Mouse (Mus musculus) left cerebral cortex, adult 8-10 months (tissue): Measurements from ENCODE around the gene C4b. TPM values are rescaled to one million over a fixed set of nuclear protein-coding genes. Genes with fewer than 3 reads are reported as not detected.
"Not testable (repeated sequence)": the region's sequence is repeated elsewhere in the genome, so short reads cannot be mapped to it uniquely, and the experiment has no call there.

ENCODE experiments used
- DNase-seq, 2 experiments: peaks; one replicate each; pipeline ENCODE4 v3.0.0; 2022; ENCODE audit warnings: low spot score in 2 of 2
- total RNA-seq, 4 experiments: library from RNA; stranded (reverse); gene quantifications; 2 replicates each; pipeline ENCODE4 v1.2.4; 2022

C4b gene
- total RNA-seq = 100 to 1,000 TPM in 2 of 4 experiments, 10 to 100 TPM in 2; 27.2 to 188 (median 81.4) TPM

GRCm38 (mm10) chr17:34743719-34744118, at the start of gene C4b:
Gene C4b, minus strand, starts transcription at chr17:34743882.
- no peak for DNase-seq

DNA sequence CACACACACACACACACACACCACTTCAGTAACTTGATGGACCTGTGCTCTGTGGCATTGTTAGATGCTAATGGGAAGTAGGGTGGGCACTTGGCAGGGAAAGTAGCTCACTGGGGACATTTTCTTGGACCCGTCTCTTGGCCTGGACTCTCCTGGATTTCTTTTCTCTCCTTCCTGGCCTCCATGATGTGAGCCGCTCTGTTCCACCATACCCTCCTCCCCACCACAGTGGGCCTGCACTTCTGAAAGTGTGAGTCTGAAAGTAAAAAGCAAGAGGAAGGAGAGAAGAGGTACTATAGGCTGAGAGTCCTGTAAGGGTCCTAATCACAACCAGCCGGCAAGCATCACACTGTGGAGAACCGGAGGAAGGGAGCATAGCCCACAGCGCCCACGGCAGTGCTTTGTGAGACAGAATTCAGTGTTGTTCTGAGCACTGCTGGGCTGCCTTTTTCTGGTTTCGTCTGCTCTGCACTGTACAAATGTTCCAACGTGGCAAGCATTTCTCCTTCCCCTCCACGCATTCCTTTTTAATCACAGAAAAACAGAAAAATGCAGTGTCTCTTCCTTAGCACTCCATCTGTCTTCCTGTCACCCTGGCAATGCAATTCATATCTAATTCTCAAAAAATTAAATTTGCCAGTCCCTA, 34.1 kb upstream of the C4b start:
- DNase-seq = no peak

DNA sequence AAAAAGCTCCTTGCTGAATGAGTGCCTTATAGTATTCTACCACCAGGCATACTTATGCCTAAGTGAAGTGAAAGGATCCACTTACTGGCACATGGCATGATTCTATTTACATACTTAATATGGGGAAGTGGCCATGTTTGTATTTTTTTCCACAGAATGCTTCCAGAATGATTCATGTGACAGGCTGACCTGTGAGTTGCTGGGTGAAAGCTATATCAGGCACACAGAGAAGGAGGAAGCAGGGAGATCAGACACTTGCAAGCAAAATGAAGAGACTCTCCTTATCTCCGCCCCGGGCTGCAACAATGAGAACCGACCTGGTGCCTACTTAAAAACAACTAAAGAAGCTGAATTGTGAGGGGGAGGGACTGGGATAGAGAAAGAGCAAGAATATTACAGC, 17.8 kb upstream of the C4b start:
- no peak for DNase-seq

- no peak for DNase-seq
Measured at GRCm38 (mm10) chr17:34746531-34746930, 2.8 kb upstream of the C4b start.

GRCm38 (mm10) chr17:34745166-34745565, 1.5 kb upstream of the C4b start:
- not testable (repeated sequence) for DNase-seq

- DNase-seq = not testable (repeated sequence)
Measured at GRCm38 (mm10) chr17:34744611-34745010, 929 bp upstream of the C4b start.

DNA sequence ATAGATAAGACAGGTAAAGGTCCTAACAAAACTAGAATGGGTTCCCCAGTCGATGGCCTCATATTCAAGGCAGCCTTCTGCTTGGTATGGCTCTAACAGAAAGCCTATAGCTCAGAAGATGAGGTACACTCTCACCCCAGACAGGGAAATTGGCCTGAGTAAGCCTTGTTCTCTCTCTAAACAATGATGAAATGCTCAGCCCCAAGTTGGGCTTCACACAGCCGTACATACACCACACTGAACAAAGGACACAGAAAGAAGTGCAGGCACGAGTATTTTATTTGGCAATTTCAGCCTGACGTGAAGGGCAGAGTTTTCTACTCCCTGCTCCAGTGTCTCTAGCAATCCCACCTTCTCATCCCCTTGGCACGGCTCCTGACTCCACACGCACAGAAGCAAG, 524 bp upstream of the C4b start:
- no peak for DNase-seq

DNA sequence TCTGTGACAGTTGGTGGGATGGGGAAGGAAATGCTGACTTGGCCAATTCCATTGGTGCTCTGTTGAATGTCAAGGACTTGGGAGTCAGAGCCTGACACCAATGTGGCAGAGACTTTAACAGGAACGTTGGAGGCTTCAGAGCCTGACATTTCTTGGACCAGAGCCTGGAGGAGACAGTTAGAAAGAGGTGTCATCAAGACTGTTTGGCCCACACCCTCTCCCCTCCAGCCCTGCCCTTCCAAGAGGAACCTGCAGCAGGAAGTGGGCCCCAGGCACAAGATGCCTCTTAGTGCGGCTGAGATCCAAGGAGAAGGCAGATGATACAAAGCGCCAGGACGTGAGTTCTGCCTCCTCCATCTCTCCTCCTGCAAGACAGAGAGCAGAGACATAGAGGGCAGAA, 3.4 kb downstream of the C4b start:
- DNase-seq = no peak

DNA sequence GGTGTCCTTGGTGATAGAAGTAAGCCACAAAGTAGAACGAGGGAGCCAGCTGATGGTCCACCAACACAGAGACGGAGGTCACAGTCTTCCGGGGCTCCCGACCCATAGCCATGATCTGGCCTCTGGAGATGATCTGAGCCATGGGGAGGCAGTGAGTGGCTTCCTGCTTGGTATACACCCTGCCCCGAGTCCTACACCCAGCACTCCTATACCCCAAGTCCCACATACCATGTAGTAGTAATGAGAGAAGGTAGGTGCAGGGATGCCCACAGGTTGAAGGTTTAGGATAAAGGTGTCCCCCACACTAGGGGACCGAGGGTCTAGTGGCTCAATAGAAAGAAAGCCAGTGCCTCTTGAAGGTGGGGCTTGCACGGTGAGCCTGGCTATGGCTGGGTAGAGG, 4.0 kb downstream of the C4b start:
- not testable (repeated sequence) for DNase-seq

DNA sequence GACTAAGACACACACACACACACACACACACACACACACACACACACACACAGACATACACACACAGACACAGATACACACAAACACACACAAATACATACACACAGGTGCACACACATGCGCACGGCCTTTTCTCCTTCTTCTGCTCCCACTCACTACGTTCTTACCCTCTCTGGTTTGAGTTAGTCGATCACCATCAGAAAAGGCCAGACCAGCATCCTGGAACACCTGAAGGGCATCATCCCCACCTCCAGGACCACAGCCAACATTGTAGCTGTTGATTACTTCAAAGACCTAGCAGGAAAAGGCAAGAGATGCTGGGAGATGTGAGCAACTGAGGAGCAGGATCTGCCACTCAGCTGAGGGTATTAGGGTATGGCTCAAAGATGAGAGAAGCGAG, 6.2 kb downstream of the C4b start:
- DNase-seq = not testable (repeated sequence)

DNA sequence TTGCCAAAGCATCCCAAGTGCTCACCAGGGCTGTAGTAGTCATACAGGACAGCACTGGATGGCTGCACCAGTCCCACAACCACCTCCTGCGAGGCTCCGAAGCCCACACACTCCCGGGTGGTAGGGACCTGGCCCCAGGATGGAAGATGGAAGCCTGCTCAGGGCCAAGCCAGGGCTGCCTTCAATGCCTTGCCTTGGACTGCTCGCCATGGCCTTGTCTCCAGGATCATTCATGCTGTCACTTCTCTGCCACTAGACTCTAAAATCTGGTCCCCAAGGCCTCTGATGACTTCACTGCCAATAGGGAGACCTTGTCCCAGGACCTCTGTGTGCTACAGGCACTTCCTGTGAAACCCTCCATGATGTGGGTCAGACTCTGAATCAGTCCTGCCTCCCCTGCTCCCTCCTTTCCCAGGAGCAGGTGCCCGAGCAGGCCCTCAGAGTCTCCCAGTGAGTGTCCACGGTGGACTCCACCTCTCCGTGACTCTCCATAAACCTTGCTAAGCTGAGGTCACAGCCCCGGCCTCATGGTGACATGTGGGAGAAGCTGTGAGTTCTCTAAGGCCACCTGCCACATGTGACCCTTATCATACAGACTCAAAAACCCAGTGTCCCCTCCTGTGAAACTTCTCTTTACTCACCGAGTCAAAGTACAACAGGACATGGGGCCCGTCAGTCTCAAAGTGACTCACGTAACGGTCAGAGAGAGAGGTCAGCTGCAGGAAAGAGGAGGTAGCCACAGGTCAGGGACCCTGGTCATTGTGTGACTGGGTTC, 13.7 kb downstream of the C4b start:
- not testable (repeated sequence) for DNase-seq

- DNase-seq = not testable (repeated sequence)
Measured at GRCm38 (mm10) chr17:34729155-34729554, 14.5 kb downstream of the C4b start.

GRCm38 (mm10) chr17:34727887-34728286, 15.8 kb downstream of the C4b start:
- no peak for DNase-seq

- no peak for DNase-seq
Measured at GRCm38 (mm10) chr17:34723066-34723465, 20.6 kb downstream of the C4b start.

DNA sequence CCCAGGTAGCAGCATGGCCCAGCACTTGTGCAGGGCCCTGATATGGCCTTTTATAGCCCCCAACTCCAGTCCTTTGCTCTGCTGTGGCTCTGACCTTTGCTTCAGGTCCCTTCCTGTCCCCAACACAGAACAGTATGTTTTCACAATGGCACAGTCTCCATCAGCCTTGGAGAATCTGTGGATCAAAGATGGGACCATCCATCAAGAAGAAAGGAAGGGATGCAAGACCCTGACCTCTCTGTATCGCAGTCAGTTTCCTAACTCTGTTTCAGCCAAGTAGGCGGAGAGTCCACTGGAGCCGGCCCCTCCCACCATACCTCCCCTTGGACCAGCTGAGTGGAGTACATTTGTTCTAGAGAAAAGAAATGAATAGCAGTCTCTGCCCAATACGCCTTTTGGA, 21.4 kb downstream of the C4b start:
- not testable (repeated sequence) for DNase-seq

GRCm38 (mm10) chr17:34719886-34720285, 23.8 kb downstream of the C4b start:
- not testable (repeated sequence) for DNase-seq

DNA sequence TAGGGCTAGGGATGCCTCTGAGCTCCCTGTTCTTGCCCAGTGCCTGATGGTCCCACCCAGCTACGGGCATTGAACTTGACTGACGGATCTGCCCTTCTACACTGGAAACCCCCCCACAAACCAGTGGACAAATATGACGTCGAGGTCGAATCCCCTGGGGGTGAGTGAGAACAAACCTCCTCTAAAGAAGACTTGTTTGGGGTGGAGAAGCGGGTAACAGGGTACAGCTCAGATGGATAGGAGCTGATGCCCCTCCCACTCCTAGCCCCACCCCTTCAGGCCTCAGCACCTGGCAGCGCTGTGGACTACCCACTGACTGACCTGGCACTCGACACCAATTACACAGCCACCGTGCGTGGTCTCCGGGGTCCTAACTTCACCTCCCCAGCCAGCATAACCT, 26.3 kb downstream of the C4b start:
- DNase-seq = no peak

DNA sequence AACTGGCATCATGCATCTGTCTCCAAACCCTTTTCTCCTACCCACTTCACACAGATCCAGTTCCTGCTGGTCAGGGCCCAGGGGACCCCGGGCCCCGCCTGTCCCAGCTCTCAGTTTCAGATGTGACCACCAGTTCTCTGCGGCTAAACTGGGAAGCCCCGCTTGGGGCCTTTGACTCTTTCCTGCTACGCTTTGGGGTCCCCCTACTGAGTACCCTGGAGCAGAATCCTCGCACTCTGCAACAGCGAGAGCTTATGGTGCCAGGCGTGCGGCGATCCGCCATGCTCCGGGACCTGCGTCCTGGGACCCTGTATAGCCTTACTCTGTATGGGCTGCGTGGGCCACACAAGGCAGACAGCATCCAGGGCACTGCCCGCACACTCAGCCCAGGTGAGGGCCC, 27.4 kb downstream of the C4b start:
- DNase-seq = no peak

DNA sequence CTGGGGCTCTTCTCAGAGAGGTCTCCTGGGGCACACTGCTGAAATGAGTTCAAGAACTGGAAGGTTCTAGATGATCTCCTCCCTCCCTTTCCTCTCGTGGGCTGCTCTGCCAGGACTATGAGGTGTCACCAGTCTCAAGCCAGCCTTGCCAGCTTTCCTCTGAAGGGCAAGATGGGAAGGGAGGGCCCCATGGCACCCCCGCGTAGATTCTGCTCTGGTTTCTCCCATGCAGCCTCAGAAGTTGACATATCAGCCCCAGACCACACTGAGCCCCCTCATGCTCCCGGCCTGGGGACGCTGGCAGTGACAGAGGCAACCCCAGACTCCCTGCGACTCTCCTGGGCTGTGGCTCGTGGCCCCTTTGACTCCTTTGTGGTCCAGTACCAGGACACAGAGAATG, 28.2 kb downstream of the C4b start:
- DNase-seq = not testable (repeated sequence)

- not testable (repeated sequence) for DNase-seq
Measured at GRCm38 (mm10) chr17:34714908-34715445, 28.7 kb downstream of the C4b start.

DNA sequence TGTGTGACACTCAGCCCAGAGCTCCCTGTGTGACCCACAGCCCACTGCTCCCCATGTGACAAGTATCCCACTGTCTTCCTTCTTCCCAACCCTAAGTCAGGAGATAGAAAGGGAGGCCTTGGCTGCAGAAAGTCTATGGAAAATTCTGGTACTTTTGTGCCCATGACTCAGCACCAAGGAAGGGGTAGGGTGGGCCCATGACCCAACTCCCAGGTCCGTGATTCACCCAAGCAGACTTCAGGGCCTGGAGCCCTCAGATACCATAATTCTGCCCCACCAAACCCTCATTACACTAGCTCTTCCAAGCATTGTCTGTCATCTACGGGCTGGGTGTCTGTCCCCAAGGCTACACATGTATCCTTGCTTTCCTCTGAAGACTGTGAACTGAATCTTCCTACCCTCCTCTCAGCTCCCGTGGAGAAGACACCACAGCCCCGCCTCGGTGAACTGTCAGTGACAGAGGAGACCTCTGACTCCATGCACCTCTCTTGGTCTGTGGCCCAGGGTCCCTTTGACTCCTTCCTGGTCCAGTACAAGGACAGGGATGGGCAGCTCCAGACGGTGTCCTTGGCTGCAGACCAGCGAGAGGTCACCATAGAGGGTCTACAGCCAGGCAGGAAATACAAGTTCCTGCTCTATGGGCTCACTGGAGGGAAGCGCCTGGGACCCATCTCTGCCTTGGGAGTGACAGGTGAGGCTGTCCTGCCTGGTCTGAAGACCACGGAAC, 29.3 kb downstream of the C4b start:
- not testable (repeated sequence) for DNase-seq

- peak in 1 of 2 experiments; percentile 66 for DNase-seq
Measured at GRCm38 (mm10) chr17:34712951-34713350, 30.7 kb downstream of the C4b start.
